Mouse (Mus musculus): ENCODE measurements around the gene Ifna6.

DNA sequence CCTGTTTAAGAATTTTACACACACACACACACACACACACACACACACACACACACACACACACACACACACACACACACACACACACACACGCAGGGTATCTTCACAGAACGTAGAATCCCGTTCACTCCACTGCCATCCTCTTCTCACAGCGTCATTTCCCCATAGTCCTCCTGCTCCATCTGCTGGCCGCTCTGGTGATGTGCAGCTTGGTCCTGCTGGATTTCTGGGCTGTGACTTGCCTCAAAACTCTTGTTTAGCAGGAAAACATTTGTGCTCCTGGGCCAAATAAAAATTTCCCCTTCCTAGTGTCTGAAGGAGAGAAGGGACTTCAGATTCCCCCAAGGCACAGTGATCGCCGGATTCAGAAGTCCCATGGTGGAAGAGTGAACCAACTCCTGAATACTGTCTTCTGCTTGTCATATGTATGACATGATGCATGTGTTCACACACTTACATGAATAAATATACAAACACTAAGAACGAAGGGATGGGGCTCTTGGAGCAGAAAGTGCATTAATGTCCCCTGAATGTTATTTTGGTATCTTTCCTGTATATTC, 40.2 kb downstream of the Ifna6 start:
- TF ChIP-seq CTCF (IDR thresholded peaks at IDR 0.05; ENCODE audit: low read depth): peak; percentile 95
- TF ChIP-seq EP300 (optimal IDR thresholded peaks at IDR 0.05): no peak

Measured in stomach, postnatal 0 days (tissue).